11 mouse cellular contexts compared by ENCODE assay signal in the genomic region with DNA sequence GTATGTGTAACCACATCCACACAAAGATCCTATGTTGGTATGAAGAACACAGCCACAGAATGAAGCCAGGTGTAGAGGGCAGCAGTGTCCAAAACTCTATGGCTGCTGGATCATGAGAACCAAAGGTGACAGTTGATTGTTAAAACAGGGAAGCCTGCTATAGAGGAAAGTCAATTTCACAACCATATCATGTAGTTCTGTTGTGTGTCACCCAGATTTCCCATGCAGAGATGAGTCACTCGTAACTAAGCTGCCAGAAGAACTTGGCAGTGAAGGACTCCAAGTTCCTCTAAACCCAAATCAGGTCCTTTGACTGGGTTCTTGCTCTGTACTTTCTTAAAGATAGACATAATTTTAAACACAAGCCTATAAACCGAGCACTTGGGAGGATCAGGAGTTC. TPM values are rescaled to one million over a fixed set of nuclear protein-coding genes. Genes with fewer than 3 reads are reported as not detected.
A peak's percentile ranks its signal among the peaks of the same experiment; 100 is the strongest.
DNase-seq lines count a peak whose midpoint lies in the region; ATAC-seq and TF ChIP-seq lines count a peak whose summit lies in the region.
"Had no signal": no experiment of that assay in that cellular context is flagged by ENCODE, and none has a peak within 500 bp of the region (broad histone marks: within the 10 kb centered on the region; RNA-seq: fewer than 3 reads in every experiment).

No protein-coding gene starts in this region.

- H3K27ac ChIP-seq in liver, postnatal 0 days (ENCODE audit: low read depth): no peak overlapping the region
- H3K27ac ChIP-seq in liver, embryonic 11.5 days (ENCODE audit: low read depth, low read length): no peak overlapping the region
- H3K27ac ChIP-seq in olfactory bulb, adult 2 months (ENCODE audit: insufficient read depth, low read depth, low read length): 0 out of 2 replicates have a peak overlapping the region, but pooled peaks have one; percentile 14
- H3K27ac ChIP-seq in forebrain, embryonic 16.5 days (ENCODE audit: low read length): no peak overlapping the region
- no peak overlapping the region for H3K27ac ChIP-seq in hindbrain, embryonic 11.5 days (ENCODE audit: low read depth, low read length)

- intact Hi-C loops in heart, postnatal 10 days (cut with DNase I): no loop called here

- no peak for TF ChIP-seq CTCF in liver, postnatal 0 days (IDR thresholded peaks at IDR 0.05; ENCODE audit: low read depth)
- no peak for TF ChIP-seq CTCF in olfactory bulb, adult 2 months (IDR thresholded peaks at IDR 0.05; ENCODE audit: insufficient read depth, low read depth, low read length)

- TF ChIP-seq EP300 in liver, postnatal 0 days (IDR thresholded peaks at IDR 0.05; ENCODE audit: low read depth): no peak

- peak; percentile 68 for DNase-seq in adrenal gland, adult 2 months
- DNase-seq in adrenal gland, postnatal 25 days: no peak
- no peak for DNase-seq in liver, postnatal 0 days
- DNase-seq in liver, embryonic 11.5 days (ENCODE audit: low spot score): no peak
- DNase-seq in heart, postnatal 10 days: peak; percentile 50 to 54
- no peak for DNase-seq in hindbrain, embryonic 11.5 days (ENCODE audit: low spot score)
- DNase-seq: cerebellum, adult 2 months; kidney, adult 2 months; lung, embryonic 14.5 days had no signal

- H3K9me3 ChIP-seq in liver, postnatal 0 days (ENCODE audit: low read length): no peaks in the 10 kb centered on the region
- H3K9me3 ChIP-seq in liver, embryonic 11.5 days (ENCODE audit: control insufficient read depth, low read length): no peaks in the 10 kb centered on the region
- H3K9me3 ChIP-seq in forebrain, embryonic 16.5 days (ENCODE audit: control insufficient read depth, low read length): no peaks in the 10 kb centered on the region
- H3K9me3 ChIP-seq in hindbrain, embryonic 11.5 days (ENCODE audit: control insufficient read depth, low read length): no peaks in the 10 kb centered on the region

- H3K36me3 ChIP-seq in liver, postnatal 0 days (replicated peaks; ENCODE audit: insufficient read depth, low read length): no peaks in the 10 kb centered on the region
- no peaks in the 10 kb centered on the region for H3K36me3 ChIP-seq in liver, embryonic 11.5 days (ENCODE audit: control insufficient read depth, insufficient read depth, low read length)
- no peaks in the 10 kb centered on the region for H3K36me3 ChIP-seq in forebrain, embryonic 16.5 days (ENCODE audit: control insufficient read depth, insufficient read depth)
- no peaks in the 10 kb centered on the region for H3K36me3 ChIP-seq in hindbrain, embryonic 11.5 days (ENCODE audit: control insufficient read depth, insufficient read depth, low read length)

- H3K27me3 ChIP-seq in liver, postnatal 0 days (ENCODE audit: insufficient read depth, low read length): no peaks in the 10 kb centered on the region
- no peaks in the 10 kb centered on the region for H3K27me3 ChIP-seq in liver, embryonic 11.5 days (replicated peaks; ENCODE audit: control insufficient read depth, insufficient read depth, low read length)
- H3K27me3 ChIP-seq in forebrain, embryonic 16.5 days (replicated peaks; ENCODE audit: control insufficient read depth, insufficient read depth, low read length): no peaks in the 10 kb centered on the region
- H3K27me3 ChIP-seq in hindbrain, embryonic 11.5 days (ENCODE audit: control insufficient read depth, insufficient read depth, low read length): no peaks in the 10 kb centered on the region

- ATAC-seq in liver, postnatal 0 days: peak; percentile 41; the same call in 1 of the 2 replicates
- ATAC-seq in liver, embryonic 11.5 days (replicated peaks; ENCODE audit: low FRiP score): no peak
- ATAC-seq in forebrain, embryonic 16.5 days: no peak
- no peak for ATAC-seq in hindbrain, embryonic 11.5 days (ENCODE audit: low FRiP score)

- no peak for TF ChIP-seq POLR2A in olfactory bulb, adult 2 months (IDR thresholded peaks at IDR 0.05; ENCODE audit: insufficient read depth, low read depth, low read length)

- H3K4me3 ChIP-seq in liver, postnatal 0 days (ENCODE audit: low read depth, low read length): no peak overlapping the region
- no peak overlapping the region for H3K4me3 ChIP-seq in liver, embryonic 11.5 days (ENCODE audit: low read depth, low read length)
- no peak overlapping the region for H3K4me3 ChIP-seq in olfactory bulb, adult 2 months (ENCODE audit: insufficient read depth, low read depth, low read length)
- no peak overlapping the region for H3K4me3 ChIP-seq in forebrain, embryonic 16.5 days (replicated peaks; ENCODE audit: low read length)
- no peak overlapping the region for H3K4me3 ChIP-seq in hindbrain, embryonic 11.5 days (ENCODE audit: low read depth, low read length)

- no peak overlapping the region for H3K4me2 ChIP-seq in liver, postnatal 0 days (ENCODE audit: low read depth, low read length)
- no peak overlapping the region for H3K4me2 ChIP-seq in liver, embryonic 11.5 days
- no peak overlapping the region for H3K4me2 ChIP-seq in forebrain, embryonic 16.5 days (ENCODE audit: low read length)
- no peak overlapping the region for H3K4me2 ChIP-seq in hindbrain, embryonic 11.5 days (replicated peaks; ENCODE audit: low read depth, low read length)
- H3K4me2 ChIP-seq: lung, embryonic 14.5 days had no signal

- 63% methylated on average over 2 of the region's 2 CpGs for WGBS in liver, postnatal 0 days (ENCODE audit: insufficient replicate concordance)
- WGBS in liver, embryonic 11.5 days: 65% methylated on average over 2 of the region's 2 CpGs
- WGBS in olfactory bulb, adult 2 months: 67% methylated on average over 2 of the region's 2 CpGs
- 81% methylated on average over 2 of the region's 2 CpGs for WGBS in forebrain, embryonic 16.5 days
- WGBS in hindbrain, embryonic 11.5 days: 90% methylated on average over 2 of the region's 2 CpGs

- no peaks in the 10 kb centered on the region for H3K4me1 ChIP-seq in liver, postnatal 0 days (ENCODE audit: insufficient read depth)
- no peaks in the 10 kb centered on the region for H3K4me1 ChIP-seq in liver, embryonic 11.5 days (replicated peaks; ENCODE audit: control insufficient read depth, insufficient read depth, low read length)
- H3K4me1 ChIP-seq in olfactory bulb, adult 2 months (ENCODE audit: control insufficient read depth, insufficient read depth, low read length): peaks cover 15% of the 10 kb centered on the region
- H3K4me1 ChIP-seq in forebrain, embryonic 16.5 days (replicated peaks; ENCODE audit: control insufficient read depth, insufficient read depth, low read length): peaks cover 10% of the 10 kb centered on the region
- no peaks in the 10 kb centered on the region for H3K4me1 ChIP-seq in hindbrain, embryonic 11.5 days (replicated peaks; ENCODE audit: control insufficient read depth, insufficient read depth, low read length)

- no peak overlapping the region for H3K9ac ChIP-seq in liver, postnatal 0 days (replicated peaks)
- H3K9ac ChIP-seq in liver, embryonic 11.5 days (ENCODE audit: low read depth, low read length): no peak overlapping the region
- no peak overlapping the region for H3K9ac ChIP-seq in forebrain, embryonic 16.5 days (replicated peaks; ENCODE audit: low read depth, low read length)
- H3K9ac ChIP-seq in hindbrain, embryonic 11.5 days (ENCODE audit: low read depth, low read length): no peak overlapping the region
- H3K9ac ChIP-seq: lung, embryonic 14.5 days had no signal

RNA-seq across cellular contexts. Expression of a gene that starts 38.6 kb away (rescaled TPM):
- total RNA-seq in adrenal gland, adult 2 months (2021): 10 to 100 TPM; 19.7 to 20.0 TPM
- polyA plus RNA-seq in adrenal gland, adult 2 months (2012; rRNA removed): 5.2 and 7.1 TPM in 2 replicates
- total RNA-seq in adrenal gland, postnatal 25 days (2021): 20.5 and 21.6 TPM in 2 replicates
- 2.7 and 3.2 TPM in 2 replicates for polyA plus RNA-seq in liver, postnatal 0 days (2015; fragmentation: Nextera tagmentation; extraction: Ambion mirVana)
- polyA plus RNA-seq in liver, embryonic 11.5 days (2014; fragmentation: Nextera tagmentation; extraction: Ambion mirVana): 4.8 and 5.7 TPM in 2 replicates
- 10 to 100 TPM; 14.7 to 15.6 TPM for total RNA-seq in heart, postnatal 10 days (2021)
- not detected in 2 replicates for polyA plus RNA-seq in olfactory bulb, adult 2 months (2012; ENCODE audit: insufficient read depth, insufficient read length, low replicate concordance, missing spikeins)
- polyA plus RNA-seq in forebrain, embryonic 16.5 days (2015; fragmentation: Nextera tagmentation; extraction: Ambion mirVana): 186 and 218 TPM in 2 replicates
- 24.1 and 26.6 TPM in 2 replicates for polyA plus RNA-seq in hindbrain, embryonic 11.5 days (2014; fragmentation: Nextera tagmentation; extraction: Ambion mirVana)

Comparison
In these comparisons a context has a peak if more than half of its experiments do, and no peak if none do; other contexts are left out.
1. DNase-seq: peak in adrenal gland, adult 2 months (single experiment) and heart, postnatal 10 days (2 of 2); none in adrenal gland, postnatal 25 days (single experiment), liver, postnatal 0 days (single experiment), liver, embryonic 11.5 days (single experiment) and hindbrain, embryonic 11.5 days (single experiment).